Mouse (Mus musculus) CH12.LX (cell line): ENCODE results near the gene Ceacam15.

ENCODE experiments used
- ELF1 ChIP-seq: IDR thresholded peaks from 2 replicates; pipeline ENCODE4 v1.6.1; 2014; ENCODE audit warnings: low read depth, mild to moderate bottlenecking, inconsistent platforms, low read length, improper control_type of control experiment
- MAFK ChIP-seq: IDR thresholded peaks from 2 replicates; pipeline ENCODE4 v1.6.1; 2011; ENCODE audit warnings: low read length, improper control_type of control experiment; ENCODE audit not compliant: insufficient replicate concordance
- USF2 ChIP-seq: conservative IDR thresholded peaks from 2 replicates; pipeline ENCODE4 v1.6.1; 2011; ENCODE audit warnings: low read depth, low read length, improper control_type of control experiment

- no peak for TF ChIP-seq MAFK
- no peak for TF ChIP-seq ELF1
- TF ChIP-seq USF2 = no peak
Observed at GRCm38 (mm10) chr7:16673823-16674222, 1.7 kb downstream of the Ceacam15 start.
